Mouse (Mus musculus) cortical plate, adult 2 months (tissue): ENCODE results near the gene Gdf11. TPM values are rescaled to one million over a fixed set of nuclear protein-coding genes. Genes with fewer than 3 reads are reported as not detected.

Source experiments
- H3K27ac ChIP-seq: fragments of 200-500 bp; 2 replicates; pipeline ENCODE4 v1.5.1; 2012; ENCODE audit warnings: low read length, control low read depth, inconsistent platforms; ENCODE audit not compliant: insufficient read depth
- H3K4me1 ChIP-seq: fragments of 200-500 bp; 2 replicates; pipeline ENCODE4 v1.6.1; 2011; ENCODE audit warnings: low read length; ENCODE audit not compliant: control insufficient read depth, insufficient read depth
- H3K4me3 ChIP-seq: fragments of 200-500 bp; 2 replicates; pipeline ENCODE4 v1.5.1; 2011; ENCODE audit warnings: mild to moderate bottlenecking, low read length, control low read depth; ENCODE audit not compliant: insufficient read depth
- CTCF ChIP-seq: fragments of 200-500 bp; IDR thresholded peaks from 2 replicates; pipeline ENCODE4 v1.5.1; 2011; ENCODE audit warnings: mild to moderate bottlenecking, control low read depth, low read length; ENCODE audit not compliant: insufficient read depth; ENCODE audit errors: extremely low read depth
- POLR2A ChIP-seq: fragments of 200-500 bp; IDR thresholded peaks from 2 replicates; pipeline ENCODE4 v1.6.1; 2011; ENCODE audit warnings: mild to moderate bottlenecking, low read length, control low read depth; ENCODE audit not compliant: insufficient read depth; ENCODE audit errors: extremely low read depth
- polyA plus RNA-seq: library from polyadenylated mRNA; depleted of rRNA; stranded (reverse); fragments of >200 nt; gene quantifications from 2 replicates; pipeline ENCODE4 v1.2.3, GENCODE M21; 2012

The Gdf11 gene
- polyA plus RNA-seq, 1 experiment, result 7.2 TPM

- no peak overlapping the region for H3K4me3 ChIP-seq
- H3K4me1 ChIP-seq, result peaks cover 19% of the 10 kb centered on the region
- TF ChIP-seq POLR2A (no peak), CTCF (no peak)
- no peak overlapping the region for H3K27ac ChIP-seq
Observed at GRCm38 (mm10) chr10:128920736-128921161, 29.2 kb upstream of the Gdf11 start.

GRCm38 (mm10) chr10:128919966-128920365 is 28.4 kb upstream of the Gdf11 start:
- H3K4me1 ChIP-seq, result peaks cover 19% of the 10 kb centered on the region
- no peak overlapping the region for H3K27ac ChIP-seq
- TF ChIP-seq CTCF (no peak), POLR2A (no peak)
- H3K4me3 ChIP-seq, result no peak overlapping the region

DNA sequence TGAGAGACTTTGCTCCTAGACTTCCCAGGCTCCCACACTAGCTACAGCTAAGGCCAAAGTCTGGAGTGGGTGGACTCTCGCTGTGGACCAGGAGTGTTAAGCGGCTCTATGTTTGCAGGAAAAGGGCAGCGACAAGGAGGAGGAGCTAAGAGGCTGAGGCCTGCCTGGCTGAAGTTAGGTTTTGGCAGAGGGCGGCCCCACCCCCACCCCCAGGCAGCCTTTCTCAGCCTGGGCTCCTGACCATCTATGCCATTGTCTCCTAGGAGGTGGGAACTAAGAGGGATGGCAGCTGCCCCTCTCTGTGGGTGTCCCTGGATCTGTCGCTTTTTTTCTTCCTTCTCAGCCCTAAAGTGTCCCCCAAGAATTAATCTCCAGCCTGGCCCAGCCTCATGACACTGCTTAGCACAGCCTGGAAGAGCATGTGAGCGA is 27.7 kb upstream of the Gdf11 start:
- peaks cover 18% of the 10 kb centered on the region for H3K4me1 ChIP-seq

GRCm38 (mm10) chr10:128918246-128918645 is 26.7 kb upstream of the Gdf11 start:
- TF ChIP-seq CTCF (no peak), POLR2A (no peak)
- Histone ChIP-seq H3K4me1 (peaks cover 15% of the 10 kb centered on the region), H3K27ac (0 out of 2 replicates have a peak overlapping the region, but pooled peaks have one; percentile 19)

More for the DNA sequence above, 27.7 kb upstream of the Gdf11 start:
- TF ChIP-seq CTCF (no peak), POLR2A (0 out of 2 replicates have a peak, but pooled peaks have one; percentile 7)
- H3K4me3 ChIP-seq, result no peak overlapping the region
- H3K27ac ChIP-seq, result 0 out of 2 replicates have a peak overlapping the region, but pooled peaks have one; percentile 19

DNA sequence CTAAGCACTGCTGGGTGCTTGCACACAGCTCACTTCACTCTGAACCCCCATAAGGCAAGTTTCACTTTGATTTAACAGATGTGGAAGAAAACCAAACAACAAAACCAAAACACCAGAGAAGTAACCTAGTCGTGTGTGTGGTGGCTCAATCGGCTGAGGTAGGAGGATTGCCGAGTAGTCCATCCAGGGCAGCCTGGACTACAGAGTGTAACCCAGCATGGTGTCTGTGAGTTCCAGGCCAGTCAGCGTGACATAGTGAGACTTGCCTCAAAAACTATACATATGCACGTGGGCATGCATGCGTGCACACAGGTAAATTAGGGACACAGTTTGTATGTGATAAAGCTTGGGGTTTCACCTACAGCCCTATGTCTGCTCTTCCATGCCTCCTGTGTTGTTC is 25.9 kb upstream of the Gdf11 start:
- H3K4me1 ChIP-seq, result peaks cover 14% of the 10 kb centered on the region
- no peak overlapping the region for H3K27ac ChIP-seq
- TF ChIP-seq POLR2A, result no peak
- no peak for TF ChIP-seq CTCF
- no peak overlapping the region for H3K4me3 ChIP-seq

More at GRCm38 (mm10) chr10:128918246-128918645, 26.7 kb upstream of the Gdf11 start:
- no peak overlapping the region for H3K4me3 ChIP-seq

GRCm38 (mm10) chr10:128916665-128917064 is 25.1 kb upstream of the Gdf11 start:
- Histone ChIP-seq H3K27ac (no peak overlapping the region), H3K4me1 (peaks cover 7% of the 10 kb centered on the region; the same call in 1 of the 2 replicates), H3K4me3 (no peak overlapping the region)
- no peak for TF ChIP-seq CTCF
- no peak for TF ChIP-seq POLR2A

GRCm38 (mm10) chr10:128915550-128915949 is 24.0 kb upstream of the Gdf11 start:
- H3K4me1 ChIP-seq, result peaks cover 7% of the 10 kb centered on the region; the same call in 1 of the 2 replicates
- no peak for TF ChIP-seq POLR2A
- TF ChIP-seq CTCF, result 0 out of 2 replicates have a peak, but pooled peaks have one; percentile 8
- H3K27ac ChIP-seq, result no peak overlapping the region
- H3K4me3 ChIP-seq, result no peak overlapping the region

DNA sequence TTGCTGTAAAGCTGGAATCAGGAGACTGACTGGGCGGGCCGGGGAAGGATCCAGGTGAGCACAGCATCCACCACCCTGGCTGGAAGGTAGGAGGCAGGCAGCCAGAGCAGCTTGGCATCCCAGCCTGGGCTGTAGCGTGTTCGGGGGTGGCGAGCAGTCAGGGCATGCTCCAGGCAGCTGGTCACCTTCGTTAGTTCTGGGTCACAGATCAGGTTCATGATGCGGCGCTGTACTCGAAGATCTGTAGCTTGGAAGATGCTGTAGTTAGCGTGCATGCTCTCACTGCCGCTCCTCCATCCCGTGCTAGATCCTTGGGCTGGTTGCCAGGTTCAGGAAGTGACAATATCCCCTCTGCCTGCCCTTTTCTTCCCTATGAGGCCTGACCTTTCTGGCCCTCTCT is 22.2 kb upstream of the Gdf11 start:
- Histone ChIP-seq H3K4me1 (0 out of 2 replicates have a peak, but pooled peaks cover 2% of the 10 kb centered on the region), H3K4me3 (no peak overlapping the region), H3K27ac (no peak overlapping the region)
- no peak for TF ChIP-seq POLR2A
- no peak for TF ChIP-seq CTCF

GRCm38 (mm10) chr10:128913219-128913618 is 21.7 kb upstream of the Gdf11 start:
- TF ChIP-seq POLR2A, result no peak
- peak; percentile 95 for TF ChIP-seq CTCF
- no peak overlapping the region for H3K27ac ChIP-seq
- no peak overlapping the region for H3K4me3 ChIP-seq
- H3K4me1 ChIP-seq, result no peaks in the 10 kb centered on the region

GRCm38 (mm10) chr10:128912791-128913190 is 21.3 kb upstream of the Gdf11 start:
- H3K4me1 ChIP-seq, result no peaks in the 10 kb centered on the region
- no peak overlapping the region for H3K27ac ChIP-seq
- no peak for TF ChIP-seq CTCF
- TF ChIP-seq POLR2A, result no peak
- no peak overlapping the region for H3K4me3 ChIP-seq

GRCm38 (mm10) chr10:128912268-128912667 is 20.8 kb upstream of the Gdf11 start:
- TF ChIP-seq POLR2A (no peak), CTCF (no peak)
- H3K4me1 ChIP-seq, result no peaks in the 10 kb centered on the region
- H3K27ac ChIP-seq, result no peak overlapping the region
- no peak overlapping the region for H3K4me3 ChIP-seq
